Mouse (Mus musculus) lung, postnatal 25 days (tissue): ENCODE measurements around the gene Kifap3.
"Not testable (repeated sequence)": the region's sequence is repeated elsewhere in the genome, so short reads cannot be mapped to it uniquely, and the experiment has no call there.

Experiments
- DNase-seq: peaks from one replicate; pipeline ENCODE4 v3.0.0; 2022; ENCODE audit warnings: low spot score

The Kifap3 gene

GRCm38 (mm10) chr1:163779336-163780115 lies at the start of gene Kifap3:
Gene Kifap3, plus strand, starts transcription at chr1:163779583.
- peak; percentile 99 for DNase-seq

- not testable (repeated sequence) for DNase-seq
Measured at GRCm38 (mm10) chr1:163731166-163731565, 48.2 kb upstream of the Kifap3 start.

- DNase-seq: no peak
Measured at GRCm38 (mm10) chr1:163736441-163737238, 42.7 kb upstream of the Kifap3 start.

- no peak for DNase-seq
Measured at GRCm38 (mm10) chr1:163737239-163737533, 42.2 kb upstream of the Kifap3 start.

GRCm38 (mm10) chr1:163751360-163751992 lies 27.9 kb upstream of the Kifap3 start:
- DNase-seq: no peak

- DNase-seq: no peak
Measured at GRCm38 (mm10) chr1:163757462-163758207, 21.7 kb upstream of the Kifap3 start.

GRCm38 (mm10) chr1:163783577-163783976 lies 4.2 kb downstream of the Kifap3 start:
- not testable (repeated sequence) for DNase-seq

GRCm38 (mm10) chr1:163821365-163821764 lies 42.0 kb downstream of the Kifap3 start:
- no peak for DNase-seq

- no peak for DNase-seq
Measured at GRCm38 (mm10) chr1:163829482-163829881, 50.1 kb downstream of the Kifap3 start.

- no peak for DNase-seq
Measured at GRCm38 (mm10) chr1:163834066-163834465, 54.7 kb downstream of the Kifap3 start.

GRCm38 (mm10) chr1:163835062-163835461 lies 55.7 kb downstream of the Kifap3 start:
- no peak for DNase-seq

GRCm38 (mm10) chr1:163838482-163838881 lies 59.1 kb downstream of the Kifap3 start:
- not testable (repeated sequence) for DNase-seq

- DNase-seq: no peak
Measured at GRCm38 (mm10) chr1:163840555-163840954, 61.2 kb downstream of the Kifap3 start.

- DNase-seq: no peak
Measured at GRCm38 (mm10) chr1:163842238-163842637, 62.9 kb downstream of the Kifap3 start.

GRCm38 (mm10) chr1:163843899-163844298 lies 64.5 kb downstream of the Kifap3 start:
- no peak for DNase-seq

GRCm38 (mm10) chr1:163852884-163853560 lies 73.6 kb downstream of the Kifap3 start:
- DNase-seq: no peak

GRCm38 (mm10) chr1:163858420-163858819 lies 79.0 kb downstream of the Kifap3 start:
- no peak for DNase-seq

- no peak for DNase-seq
Measured at GRCm38 (mm10) chr1:163861538-163861937, 82.2 kb downstream of the Kifap3 start.

GRCm38 (mm10) chr1:163873158-163873557 lies 93.8 kb downstream of the Kifap3 start:
- DNase-seq: no peak

- no peak for DNase-seq
Measured at GRCm38 (mm10) chr1:163889629-163890028, 110.2 kb downstream of the Kifap3 start.

- no peak for DNase-seq
Measured at GRCm38 (mm10) chr1:163893294-163893693, 113.9 kb downstream of the Kifap3 start.
